ENCODE assay signal across 18 mouse cellular contexts in genomic region chr10:21146263-21146662, GRCm38 (mm10).
"Had no signal": no experiment of that assay in that cellular context is flagged by ENCODE, and none has a peak within 500 bp of the region (broad histone marks: within the 10 kb centered on the region; RNA-seq: fewer than 3 reads in every experiment).

No protein-coding gene starts in this region.

- DNase-seq: kidney, adult 11 months; kidney, adult 8-10 months; kidney, postnatal 10 days; kidney, postnatal 36 days; liver; liver, embryonic 13.5 days; lung, embryonic 14.5 days; thymus, postnatal 14 days; thymus, postnatal 4 days had no signal

- H3K9me3 ChIP-seq: kidney, embryonic 15.5 days; limb, embryonic 10.5 days; limb, embryonic 13.5 days; liver, embryonic 13.5 days; midbrain, embryonic 12.5 days; neural tube, embryonic 13.5 days had no signal

- H3K27ac ChIP-seq: kidney, embryonic 15.5 days; limb, embryonic 10.5 days; limb, embryonic 13.5 days; liver, embryonic 13.5 days; macrophage; midbrain, embryonic 12.5 days; neural tube, embryonic 13.5 days had no signal

- ATAC-seq: lung, postnatal 0 days; midbrain, embryonic 16.5 days had no signal

- H3K4me3 ChIP-seq: kidney, embryonic 15.5 days; limb, embryonic 10.5 days; liver, embryonic 13.5 days; midbrain, embryonic 12.5 days; myocyte; neural tube, embryonic 13.5 days had no signal

- H3K4me2 ChIP-seq: kidney, embryonic 15.5 days; limb, embryonic 13.5 days; liver, embryonic 13.5 days; lung, embryonic 14.5 days had no signal

- H3K4me1 ChIP-seq: liver, embryonic 13.5 days had no signal

- H3K36me3 ChIP-seq: neural tube, embryonic 13.5 days had no signal

- H3K27me3 ChIP-seq: kidney, embryonic 15.5 days; limb, embryonic 13.5 days; liver, embryonic 13.5 days; midbrain, embryonic 12.5 days; neural tube, embryonic 13.5 days had no signal

- H3K9ac ChIP-seq: kidney, embryonic 15.5 days; limb, embryonic 13.5 days; liver, embryonic 13.5 days; lung, embryonic 14.5 days; midbrain, embryonic 12.5 days; neural tube, embryonic 13.5 days had no signal
